Mouse (Mus musculus): ENCODE results near the gene Rbm26. TPM values are rescaled to one million over a fixed set of nuclear protein-coding genes. Genes with fewer than 3 reads are reported as not detected.

Gene Rbm26
- polyA plus RNA-seq, 1 experiment: 27.3 TPM

DNA sequence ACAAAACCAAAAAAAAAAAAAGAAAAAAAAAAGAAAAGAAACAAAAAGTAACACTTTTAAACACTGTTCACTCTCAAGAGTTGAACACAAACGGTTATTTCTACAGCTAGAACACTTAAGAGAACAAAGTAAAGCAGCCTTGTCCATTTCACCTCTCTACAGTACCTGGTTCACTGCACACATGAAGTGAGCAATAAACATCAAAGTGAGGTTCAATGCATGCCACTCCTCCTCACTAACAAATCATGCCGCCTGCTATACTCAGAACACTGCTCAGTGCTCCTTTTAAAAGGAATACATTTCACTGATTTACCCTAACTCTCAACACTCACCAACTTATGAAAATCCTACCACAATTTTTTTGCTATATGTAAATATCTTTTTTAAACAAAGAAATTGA, 61.7 kb downstream of the Rbm26 start:
- no peaks in the 10 kb centered on the region for H3K27me3 ChIP-seq (ENCODE audit: control insufficient read depth, insufficient read depth, low read length)
- no peaks in the 10 kb centered on the region for H3K4me1 ChIP-seq (replicated peaks; ENCODE audit: control insufficient read depth, insufficient read depth, low read length)
- WGBS: 97% methylated on average over 2 of the region's 2 CpGs
- no peak for DNase-seq
- H3K36me3 ChIP-seq (ENCODE audit: control insufficient read depth, insufficient read depth, low read length): peaks cover 23% of the 10 kb centered on the region
- no peak overlapping the region for H3K4me3 ChIP-seq (ENCODE audit: control insufficient read depth, insufficient read depth, low read length)
- TF ChIP-seq POLR2A (IDR thresholded peaks at IDR 0.05; ENCODE audit: control insufficient read depth, extremely low read depth, insufficient read depth, low read length, poor library complexity) (no peak), CTCF (IDR thresholded peaks at IDR 0.05; ENCODE audit: borderline replicate concordance, control insufficient read depth, extremely low read depth, insufficient read depth, low read length, poor library complexity) (no peak)
- no peak overlapping the region for H3K27ac ChIP-seq (ENCODE audit: control insufficient read depth, insufficient read depth, low read length)

DNA sequence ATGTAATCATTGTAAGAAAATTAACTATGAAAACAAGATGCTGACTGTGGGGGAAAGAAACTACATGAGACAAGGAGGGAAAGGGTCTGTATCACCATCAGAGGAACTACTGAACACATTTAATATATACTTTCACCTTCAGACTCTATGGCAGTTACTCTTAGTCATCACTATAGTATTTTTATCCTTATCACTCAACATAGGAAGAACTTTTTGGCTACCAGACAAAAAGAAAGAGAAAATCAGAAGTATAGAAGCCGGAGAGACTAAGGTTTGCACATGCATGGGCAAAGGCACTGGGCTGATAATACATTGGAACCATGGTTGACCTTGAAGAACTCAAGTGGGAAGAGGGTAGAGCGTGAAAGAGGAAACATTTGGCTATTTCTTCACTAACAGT, 70.9 kb downstream of the Rbm26 start:
- Histone ChIP-seq H3K4me3 (ENCODE audit: control insufficient read depth, insufficient read depth, low read length) (no peak overlapping the region), H3K36me3 (ENCODE audit: control insufficient read depth, insufficient read depth, low read length) (0 out of 2 replicates have a peak, but pooled peaks cover 3% of the 10 kb centered on the region), H3K4me1 (replicated peaks; ENCODE audit: control insufficient read depth, insufficient read depth, low read length) (no peaks in the 10 kb centered on the region), H3K27ac (ENCODE audit: control insufficient read depth, insufficient read depth, low read length) (no peak overlapping the region), H3K27me3 (ENCODE audit: control insufficient read depth, insufficient read depth, low read length) (no peaks in the 10 kb centered on the region)
- no peak for TF ChIP-seq POLR2A (IDR thresholded peaks at IDR 0.05; ENCODE audit: control insufficient read depth, extremely low read depth, insufficient read depth, low read length, poor library complexity)
- TF ChIP-seq CTCF (IDR thresholded peaks at IDR 0.05; ENCODE audit: borderline replicate concordance, control insufficient read depth, extremely low read depth, insufficient read depth, low read length, poor library complexity): no peak
- WGBS: 98% methylated on average over 2 of the region's 2 CpGs
- no peak for DNase-seq

DNA sequence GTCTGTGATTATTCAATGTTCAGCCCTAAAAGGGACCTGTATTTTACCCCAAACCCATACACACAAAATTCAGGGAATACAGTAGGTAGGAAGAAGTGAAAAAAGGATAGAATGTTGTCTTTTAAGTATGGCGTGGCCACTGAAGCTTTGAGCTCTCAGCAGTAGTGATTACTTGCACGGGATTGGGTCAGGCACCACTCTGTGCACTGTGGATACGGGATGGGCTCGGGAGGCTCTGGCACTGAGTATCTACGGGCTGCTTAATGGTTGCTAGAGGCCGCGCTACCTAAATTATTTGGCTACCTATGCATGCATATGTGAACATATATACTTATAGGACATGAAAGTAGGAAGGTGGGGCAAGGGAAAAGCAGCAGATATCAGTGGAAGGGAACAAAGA, 78.3 kb downstream of the Rbm26 start:
- WGBS: 84% methylated on average over 7 of the region's 7 CpGs
- Histone ChIP-seq H3K36me3 (ENCODE audit: control insufficient read depth, insufficient read depth, low read length) (no peaks in the 10 kb centered on the region), H3K27ac (ENCODE audit: control insufficient read depth, insufficient read depth, low read length) (no peak overlapping the region), H3K4me1 (replicated peaks; ENCODE audit: control insufficient read depth, insufficient read depth, low read length) (no peaks in the 10 kb centered on the region), H3K4me3 (ENCODE audit: control insufficient read depth, insufficient read depth, low read length) (no peak overlapping the region), H3K27me3 (ENCODE audit: control insufficient read depth, insufficient read depth, low read length) (no peaks in the 10 kb centered on the region)
- TF ChIP-seq POLR2A (IDR thresholded peaks at IDR 0.05; ENCODE audit: control insufficient read depth, extremely low read depth, insufficient read depth, low read length, poor library complexity) (no peak), CTCF (IDR thresholded peaks at IDR 0.05; ENCODE audit: borderline replicate concordance, control insufficient read depth, extremely low read depth, insufficient read depth, low read length, poor library complexity) (no peak)
- DNase-seq: no peak

DNA sequence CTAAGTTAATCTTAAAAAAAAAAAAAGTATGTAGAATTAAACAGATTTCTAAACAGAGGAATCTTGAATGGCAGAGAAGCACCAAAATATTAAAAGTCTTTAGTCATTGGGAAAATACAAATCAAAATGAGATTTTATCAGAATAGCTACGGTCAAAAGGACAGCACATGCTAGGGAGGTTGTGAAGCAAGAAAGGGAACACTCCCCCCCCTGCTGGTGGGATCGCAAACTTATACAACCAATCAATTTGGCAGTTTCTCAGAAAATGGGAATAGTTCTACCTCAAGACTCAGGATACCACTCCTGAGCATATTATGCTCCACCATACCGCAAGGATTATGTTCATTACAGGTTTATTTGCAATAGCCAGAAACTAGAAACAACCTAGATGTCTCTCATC, 80.9 kb downstream of the Rbm26 start:
- 58% methylated on average over 3 of the region's 3 CpGs for WGBS

DNA sequence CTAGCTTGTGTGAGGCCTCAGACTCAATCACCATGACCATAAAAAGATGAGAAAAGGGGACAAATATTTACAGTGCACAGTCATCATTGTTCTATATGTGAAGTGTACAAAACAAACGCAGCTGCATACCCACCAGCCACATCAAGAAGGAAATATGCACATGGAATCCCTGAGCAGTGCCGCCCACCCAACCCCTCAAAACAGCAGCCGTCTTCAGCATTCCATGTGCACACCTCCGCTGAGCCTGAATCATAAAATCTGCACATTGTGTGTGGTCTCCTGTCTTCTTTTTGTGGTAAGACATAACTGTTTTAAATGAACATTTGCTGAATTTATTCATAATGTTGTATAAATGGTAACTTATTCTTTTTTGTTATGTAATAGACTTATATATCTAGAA, 90.1 kb downstream of the Rbm26 start:
- WGBS: 91% methylated on average over 4 of the region's 4 CpGs
- Histone ChIP-seq H3K27ac (ENCODE audit: control insufficient read depth, insufficient read depth, low read length) (no peak overlapping the region), H3K27me3 (ENCODE audit: control insufficient read depth, insufficient read depth, low read length) (no peaks in the 10 kb centered on the region), H3K4me1 (replicated peaks; ENCODE audit: control insufficient read depth, insufficient read depth, low read length) (no peaks in the 10 kb centered on the region), H3K36me3 (ENCODE audit: control insufficient read depth, insufficient read depth, low read length) (no peaks in the 10 kb centered on the region), H3K4me3 (ENCODE audit: control insufficient read depth, insufficient read depth, low read length) (no peak overlapping the region)
- no peak for DNase-seq
- no peak for TF ChIP-seq CTCF (IDR thresholded peaks at IDR 0.05; ENCODE audit: borderline replicate concordance, control insufficient read depth, extremely low read depth, insufficient read depth, low read length, poor library complexity)
- TF ChIP-seq POLR2A (IDR thresholded peaks at IDR 0.05; ENCODE audit: control insufficient read depth, extremely low read depth, insufficient read depth, low read length, poor library complexity): no peak

More for the DNA sequence above, 80.9 kb downstream of the Rbm26 start:
- TF ChIP-seq POLR2A (IDR thresholded peaks at IDR 0.05; ENCODE audit: control insufficient read depth, extremely low read depth, insufficient read depth, low read length, poor library complexity) (no peak), CTCF (IDR thresholded peaks at IDR 0.05; ENCODE audit: borderline replicate concordance, control insufficient read depth, extremely low read depth, insufficient read depth, low read length, poor library complexity) (no peak)
- no peaks in the 10 kb centered on the region for H3K36me3 ChIP-seq (ENCODE audit: control insufficient read depth, insufficient read depth, low read length)
- no peak overlapping the region for H3K27ac ChIP-seq (ENCODE audit: control insufficient read depth, insufficient read depth, low read length)
- DNase-seq: no peak
- no peaks in the 10 kb centered on the region for H3K27me3 ChIP-seq (ENCODE audit: control insufficient read depth, insufficient read depth, low read length)
- no peaks in the 10 kb centered on the region for H3K4me1 ChIP-seq (replicated peaks; ENCODE audit: control insufficient read depth, insufficient read depth, low read length)
- H3K4me3 ChIP-seq (ENCODE audit: control insufficient read depth, insufficient read depth, low read length): no peak overlapping the region

DNA sequence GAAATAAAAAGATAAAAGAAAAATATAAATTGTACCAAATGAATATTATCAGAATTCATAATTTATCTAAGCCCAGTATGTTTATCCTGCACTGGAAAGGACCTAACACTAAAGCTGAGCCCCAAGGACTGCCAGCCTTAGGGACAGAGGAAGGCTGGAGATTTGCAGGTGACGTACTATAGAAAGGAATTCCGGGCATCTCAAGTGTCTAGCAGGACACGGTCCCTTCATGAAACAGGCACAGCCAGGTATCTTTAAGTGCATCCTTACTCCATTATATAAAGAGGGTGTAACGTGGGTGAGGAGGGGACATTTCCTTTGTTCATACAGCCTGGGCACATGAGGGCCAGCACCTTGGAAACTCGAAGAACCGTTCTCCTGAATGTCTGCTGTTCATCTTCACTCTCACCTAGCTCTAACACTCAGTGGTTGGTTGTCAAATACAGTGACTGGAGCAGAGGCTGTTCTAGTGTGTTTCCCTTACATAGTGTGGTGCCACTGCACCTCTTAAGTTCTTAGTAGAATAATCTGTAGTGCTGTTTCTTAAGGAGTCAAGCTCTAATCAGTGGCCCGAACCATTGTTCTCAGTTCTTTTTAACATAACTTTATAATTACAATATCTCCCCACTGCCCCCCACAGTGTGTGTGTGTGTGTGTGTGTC, 91.7 kb downstream of the Rbm26 start:
- TF ChIP-seq CTCF (IDR thresholded peaks at IDR 0.05; ENCODE audit: borderline replicate concordance, control insufficient read depth, extremely low read depth, insufficient read depth, low read length, poor library complexity): no peak
- TF ChIP-seq POLR2A (IDR thresholded peaks at IDR 0.05; ENCODE audit: control insufficient read depth, extremely low read depth, insufficient read depth, low read length, poor library complexity): no peak
- WGBS: 89% methylated on average over 7 of the region's 7 CpGs
- Histone ChIP-seq H3K4me3 (ENCODE audit: control insufficient read depth, insufficient read depth, low read length) (no peak overlapping the region), H3K27me3 (ENCODE audit: control insufficient read depth, insufficient read depth, low read length) (no peaks in the 10 kb centered on the region), H3K27ac (ENCODE audit: control insufficient read depth, insufficient read depth, low read length) (no peak overlapping the region), H3K4me1 (replicated peaks; ENCODE audit: control insufficient read depth, insufficient read depth, low read length) (no peaks in the 10 kb centered on the region), H3K36me3 (ENCODE audit: control insufficient read depth, insufficient read depth, low read length) (no peaks in the 10 kb centered on the region)
- DNase-seq: no peak
